Mouse (Mus musculus): ENCODE data around the gene Plekhs1. TPM values are rescaled to one million over a fixed set of nuclear protein-coding genes. Genes with fewer than 3 reads are reported as not detected.
"Not testable (repeated sequence)": the region's sequence is repeated elsewhere in the genome, so short reads cannot be mapped to it uniquely, and the experiment has no call there.

Plekhs1 gene
- total RNA-seq, 2 experiments from 2014 or later: not detected

- ATAC-seq (replicated peaks; ENCODE audit: low FRiP score, poor library complexity, severe bottlenecking): no peak
These were observed 6.6 kb upstream of the Plekhs1 start for GRCm38 (mm10) chr19:56454862-56455261.

DNA sequence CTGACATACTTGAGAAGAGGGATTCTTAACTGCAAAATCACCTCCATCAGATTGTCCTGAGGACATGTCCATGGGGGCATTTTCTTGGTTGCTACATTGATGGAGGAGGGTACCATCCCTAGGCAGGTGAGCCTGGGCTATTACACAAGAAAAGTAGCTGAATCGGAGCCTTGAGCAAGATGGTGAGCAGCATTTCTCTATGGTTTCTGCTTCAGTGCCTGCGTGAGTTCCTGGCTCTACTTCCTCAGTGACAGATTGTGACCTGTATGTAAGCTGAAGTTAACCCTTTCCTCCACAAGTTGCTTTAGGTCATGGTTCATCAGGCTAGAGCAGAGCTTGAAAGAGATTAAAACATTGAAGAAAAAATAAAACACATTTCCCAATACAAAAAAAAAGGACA lies 6.1 kb upstream of the Plekhs1 start:
- ATAC-seq (replicated peaks; ENCODE audit: low FRiP score, poor library complexity, severe bottlenecking): no peak

- ATAC-seq (replicated peaks; ENCODE audit: low FRiP score, poor library complexity, severe bottlenecking): no peak
These were observed 3.9 kb upstream of the Plekhs1 start for GRCm38 (mm10) chr19:56457569-56457968.

DNA sequence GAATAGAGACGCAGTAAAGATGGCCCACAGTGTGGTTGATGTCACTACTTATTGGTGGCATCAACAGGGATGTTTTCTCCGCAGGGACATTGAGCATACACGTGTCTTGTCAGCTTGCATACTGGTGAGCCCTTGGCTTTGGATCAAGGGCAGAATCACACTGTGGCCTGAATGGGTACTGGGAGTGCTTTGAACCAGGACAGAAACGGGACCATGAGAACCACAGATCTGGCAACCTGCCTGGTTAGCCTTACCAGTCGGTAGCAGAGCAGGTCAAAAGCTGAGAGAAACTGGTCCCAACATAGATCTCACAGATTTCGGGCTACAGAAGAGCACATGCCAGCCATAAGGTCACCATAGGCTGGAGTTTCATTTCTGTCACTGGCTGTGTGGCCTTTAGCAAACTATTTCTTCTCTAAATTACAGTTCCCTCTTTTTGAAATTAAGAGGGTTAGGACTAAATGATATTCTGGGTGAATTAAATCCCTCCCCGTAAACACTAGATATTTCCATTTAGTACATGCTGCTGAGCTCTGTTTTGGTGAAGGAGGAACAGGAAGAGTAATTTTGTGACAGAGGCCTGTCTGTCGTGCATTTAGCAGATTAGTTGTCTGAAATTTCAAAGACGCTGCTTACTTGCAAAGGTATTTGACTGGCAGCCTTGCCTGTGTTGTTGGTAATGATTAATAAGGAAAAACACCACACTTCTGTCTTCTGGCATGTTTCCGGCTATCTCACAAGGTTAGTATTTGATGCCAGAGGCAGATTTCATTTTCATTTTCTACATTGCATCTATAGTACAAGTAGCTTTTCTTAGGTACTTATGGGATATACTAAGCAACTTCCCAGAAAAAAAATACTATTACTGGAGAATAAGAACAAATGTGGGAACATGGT lies 2.0 kb upstream of the Plekhs1 start:
- no peak for ATAC-seq (replicated peaks; ENCODE audit: low FRiP score, poor library complexity, severe bottlenecking)

- ATAC-seq (replicated peaks; ENCODE audit: low FRiP score, poor library complexity, severe bottlenecking): no peak
These were observed 1.2 kb upstream of the Plekhs1 start for GRCm38 (mm10) chr19:56460241-56460640.

GRCm38 (mm10) chr19:56462786-56463185 lies 1.3 kb downstream of the Plekhs1 start:
- ATAC-seq (replicated peaks; ENCODE audit: low FRiP score, poor library complexity, severe bottlenecking): no peak

DNA sequence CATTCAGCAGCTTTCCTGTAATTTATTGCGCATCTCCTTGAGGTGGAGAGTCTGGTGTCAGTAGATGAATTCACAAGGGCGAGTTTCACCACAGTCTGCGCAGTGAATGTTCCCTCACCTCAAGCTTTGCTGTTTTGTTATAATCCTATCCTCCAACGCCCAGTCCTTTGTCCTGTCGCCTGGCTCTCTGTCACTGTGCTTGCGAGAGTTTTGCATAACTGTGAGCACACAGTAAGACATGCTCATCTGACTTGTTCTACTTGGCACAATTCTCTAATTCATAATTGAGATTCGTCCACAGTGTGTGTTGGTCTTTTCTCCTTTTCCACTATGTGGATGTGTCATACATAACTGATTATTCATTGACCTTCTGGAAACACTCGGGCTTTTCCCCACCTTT lies 5.0 kb downstream of the Plekhs1 start:
- ATAC-seq (replicated peaks; ENCODE audit: low FRiP score, poor library complexity, severe bottlenecking): no peak

DNA sequence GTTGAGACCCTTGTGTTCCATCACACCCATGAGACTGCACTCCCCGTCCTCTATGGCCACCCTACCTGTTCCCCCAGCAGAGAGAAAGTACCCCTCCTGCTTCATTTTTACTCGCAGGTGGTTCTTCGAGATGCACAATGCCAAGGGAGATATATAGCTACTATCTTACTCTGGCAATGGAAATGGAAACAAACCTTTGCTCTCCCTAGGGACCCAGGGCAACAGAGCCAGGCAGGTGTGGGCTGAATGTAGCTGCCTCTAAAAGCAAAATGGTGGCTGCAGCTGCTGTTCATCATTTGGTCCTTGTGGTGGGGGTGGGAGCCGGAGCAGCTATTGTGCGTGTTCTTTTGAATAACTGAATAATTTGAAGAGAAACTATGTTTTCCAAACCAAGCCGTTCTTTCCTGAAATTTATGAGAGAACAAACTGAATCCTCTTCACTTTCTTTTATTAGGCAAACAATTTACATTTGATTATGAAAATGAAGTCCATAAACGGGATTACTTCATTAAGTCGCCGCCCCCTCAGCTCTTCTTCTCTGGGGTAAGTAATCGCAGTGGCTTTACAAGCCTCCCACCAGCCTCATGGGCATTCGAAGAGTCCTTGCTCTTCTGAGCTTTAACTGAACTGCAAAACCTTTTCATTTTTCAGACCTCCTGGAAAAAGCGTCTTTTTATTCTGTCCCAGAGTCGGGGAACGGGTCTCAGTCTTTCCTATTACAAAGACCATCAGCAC lies 9.0 kb downstream of the Plekhs1 start:
- ATAC-seq (replicated peaks; ENCODE audit: low FRiP score, poor library complexity, severe bottlenecking): no peak

GRCm38 (mm10) chr19:56471934-56472333 lies 10.5 kb downstream of the Plekhs1 start:
- ATAC-seq (replicated peaks; ENCODE audit: low FRiP score, poor library complexity, severe bottlenecking): no peak

DNA sequence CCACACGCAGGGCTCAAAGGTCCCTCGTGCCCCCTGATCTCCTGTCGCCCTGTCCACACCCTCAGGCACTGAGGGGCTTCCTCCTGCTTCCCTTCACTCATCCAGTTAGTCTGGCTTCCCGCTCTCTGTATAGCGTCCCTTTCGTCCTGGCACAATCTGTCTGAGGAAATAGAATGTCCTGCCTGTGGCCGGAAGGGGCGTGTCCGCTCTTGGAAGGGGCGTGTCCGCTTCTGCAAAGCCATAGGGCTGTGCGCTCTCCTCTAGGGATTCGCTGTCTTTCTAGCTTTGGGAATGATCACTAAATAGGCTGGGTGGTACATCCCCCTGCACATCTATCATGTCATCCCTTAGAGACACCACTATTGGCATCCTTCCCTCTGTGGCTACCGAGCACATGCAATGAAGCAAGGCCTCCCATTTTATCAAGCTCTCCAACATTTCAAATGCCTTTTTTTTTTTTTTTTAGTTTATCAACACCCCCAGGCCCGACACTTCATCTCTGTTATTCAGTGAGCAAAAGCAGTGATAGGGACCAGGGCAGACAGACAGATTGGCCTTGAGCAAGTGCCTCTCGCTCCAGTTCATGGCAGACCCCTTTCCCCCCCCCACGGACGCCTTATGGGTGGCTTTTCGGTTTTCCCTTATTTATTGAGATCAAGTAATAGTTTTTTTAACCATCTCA lies 13.6 kb downstream of the Plekhs1 start:
- 0 out of 2 replicates have a peak, but pooled peaks have one; percentile 46 for ATAC-seq (replicated peaks; ENCODE audit: low FRiP score, poor library complexity, severe bottlenecking)

- no peak for ATAC-seq (replicated peaks; ENCODE audit: low FRiP score, poor library complexity, severe bottlenecking)
These were observed 15.1 kb downstream of the Plekhs1 start for GRCm38 (mm10) chr19:56476546-56476945.

DNA sequence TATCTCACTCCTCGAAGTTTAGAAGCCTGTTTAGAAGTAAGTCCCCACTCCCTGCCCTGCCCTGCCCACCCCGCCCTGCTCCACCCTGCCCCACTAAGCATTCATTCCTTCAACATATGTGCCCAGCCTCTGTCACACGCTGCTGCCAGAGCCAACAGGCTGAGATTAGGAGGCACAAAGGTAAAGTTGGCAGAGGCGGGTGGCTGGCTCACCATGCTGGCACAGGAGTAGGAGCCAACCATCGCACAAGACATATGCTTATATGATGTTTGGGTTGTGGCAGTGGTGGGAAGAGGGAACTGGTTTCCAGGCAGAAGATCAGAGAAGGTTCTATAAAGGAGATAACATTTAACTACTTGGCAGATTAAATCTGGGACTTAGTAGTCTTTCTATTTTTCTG lies 15.8 kb downstream of the Plekhs1 start:
- ATAC-seq (replicated peaks; ENCODE audit: low FRiP score, poor library complexity, severe bottlenecking): no peak

GRCm38 (mm10) chr19:56477832-56478231 lies 16.4 kb downstream of the Plekhs1 start:
- no peak for ATAC-seq (replicated peaks; ENCODE audit: low FRiP score, poor library complexity, severe bottlenecking)

DNA sequence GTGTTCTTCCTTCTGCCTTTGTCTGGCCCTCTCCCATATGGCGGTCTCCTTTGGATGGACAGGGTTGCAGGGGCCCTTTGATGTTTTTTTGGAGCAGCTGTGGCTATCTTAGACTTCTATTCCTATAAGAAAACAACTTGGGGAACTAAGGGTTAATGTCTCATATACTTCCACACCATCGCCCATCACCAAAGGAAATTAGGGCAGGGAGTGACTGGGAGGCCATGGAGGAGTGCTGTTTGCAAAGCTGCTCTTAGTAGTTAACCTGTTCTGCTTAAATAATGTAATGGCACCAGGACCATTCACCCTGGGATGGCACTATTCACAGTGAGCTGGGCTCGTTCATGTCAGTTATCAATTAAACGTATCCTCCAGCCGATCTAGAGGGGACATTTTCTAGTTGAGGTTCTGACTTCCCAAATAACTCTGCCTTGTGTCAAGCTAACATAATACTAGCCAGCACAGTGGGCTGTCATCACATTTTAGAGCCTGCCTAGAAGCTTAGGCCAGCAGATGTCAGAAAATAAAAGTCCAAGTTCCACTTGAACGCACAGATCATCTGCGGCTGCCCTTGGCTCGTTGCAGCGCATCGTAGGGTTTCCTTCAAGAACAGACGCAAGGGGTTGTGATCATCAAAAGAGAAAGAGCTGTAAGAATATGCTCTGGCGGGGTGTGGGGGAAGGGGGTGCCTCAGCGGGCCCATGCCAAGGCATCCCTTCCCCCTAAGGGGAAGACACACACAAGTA lies 23.4 kb downstream of the Plekhs1 start:
- no peak for ATAC-seq (replicated peaks; ENCODE audit: low FRiP score, poor library complexity, severe bottlenecking)

- ATAC-seq (replicated peaks; ENCODE audit: low FRiP score, poor library complexity, severe bottlenecking): no peak
These were observed 24.2 kb downstream of the Plekhs1 start for GRCm38 (mm10) chr19:56485376-56486271.

DNA sequence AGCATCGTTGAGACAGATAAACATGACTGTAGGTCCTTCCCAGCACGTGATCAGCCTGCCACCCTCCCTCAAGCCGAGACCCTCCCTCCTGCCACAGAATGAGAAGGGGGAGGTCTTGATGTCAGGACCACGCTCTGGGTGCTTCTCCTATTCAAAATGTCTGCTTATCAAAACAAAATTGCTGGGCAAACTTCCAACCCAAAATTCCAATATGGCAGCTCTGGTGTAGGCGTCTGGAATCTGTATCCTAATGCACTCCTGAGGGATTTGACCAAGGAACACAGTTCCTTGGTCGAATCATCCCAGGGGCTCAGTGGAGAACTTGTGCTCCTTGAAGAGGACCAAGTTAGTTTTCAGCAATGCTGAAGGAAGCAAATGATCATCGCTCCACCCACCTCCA lies 25.5 kb downstream of the Plekhs1 start:
- ATAC-seq (replicated peaks; ENCODE audit: low FRiP score, poor library complexity, severe bottlenecking): no peak

DNA sequence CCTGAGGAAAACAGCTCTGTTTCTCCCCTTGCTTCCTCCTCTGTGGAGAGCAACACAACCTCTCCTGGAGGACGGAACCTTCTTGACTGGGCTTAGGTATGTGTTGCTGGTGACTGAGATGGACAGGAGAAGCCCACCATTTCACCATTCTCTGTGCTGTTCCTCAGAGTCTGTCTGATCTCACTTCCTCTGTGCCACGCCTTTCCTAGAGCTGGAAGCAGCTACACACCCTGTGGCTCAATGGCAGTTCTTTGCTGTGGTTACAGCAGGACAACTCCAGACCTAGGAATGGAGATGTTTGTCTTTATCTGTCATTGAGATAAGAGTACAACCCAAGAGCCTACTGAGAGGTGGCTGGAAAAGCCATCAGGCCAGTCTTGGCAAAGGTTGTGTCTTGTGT lies 25.9 kb downstream of the Plekhs1 start:
- no peak for ATAC-seq (replicated peaks; ENCODE audit: low FRiP score, poor library complexity, severe bottlenecking)

DNA sequence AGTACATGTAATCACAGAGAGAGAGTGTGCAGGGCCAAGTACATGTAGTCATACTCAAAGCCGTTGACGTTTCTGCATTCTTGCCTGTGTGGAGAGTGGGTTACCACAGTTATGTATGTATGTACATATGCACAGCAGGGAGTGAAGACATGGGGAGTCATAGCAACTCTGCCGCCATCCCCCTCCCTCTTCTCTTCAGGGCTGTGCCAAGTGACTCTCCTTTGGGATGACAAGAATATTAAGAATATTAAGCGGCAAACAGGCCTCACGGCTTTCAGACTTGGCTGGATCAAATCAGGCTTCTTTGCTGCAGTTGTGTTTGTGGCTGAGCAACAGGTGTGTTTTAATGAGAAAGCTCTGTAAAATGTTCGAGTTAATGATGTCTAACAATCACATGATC lies 28.2 kb downstream of the Plekhs1 start:
- no peak for ATAC-seq (replicated peaks; ENCODE audit: low FRiP score, poor library complexity, severe bottlenecking)

- not testable (repeated sequence) for ATAC-seq (replicated peaks; ENCODE audit: low FRiP score, poor library complexity, severe bottlenecking)
These were observed 32.7 kb downstream of the Plekhs1 start for GRCm38 (mm10) chr19:56494157-56494556.

Data from erythroblast, adult 5-6 weeks (primary cell).